In genomic region chr2:153593186-153593585, GRCm38 (mm10) we compare ENCODE assay signal across 9 mouse cellular contexts. TPM values are rescaled to one million over a fixed set of nuclear protein-coding genes. Genes with fewer than 3 reads are reported as not detected.
DNase-seq lines count a peak whose midpoint lies in the region; ATAC-seq and TF ChIP-seq lines count a peak whose summit lies in the region.
"Had no signal": no experiment of that assay in that cellular context is flagged by ENCODE, and none has a peak within 500 bp of the region (broad histone marks: within the 10 kb centered on the region; RNA-seq: fewer than 3 reads in every experiment).

No protein-coding gene starts in this region.

- no peak overlapping the region for H3K4me3 ChIP-seq in heart, embryonic 16.5 days (ENCODE audit: low read length)
- peak overlapping the region; percentile 24 to 34; a peak in 3 of 4 replicates for H3K4me3 ChIP-seq in ES-E14 (ENCODE audit: insufficient read depth in 1 of 2, low read depth in 1 of 2, low read length in 2 of 2, poor library complexity in 1 of 2, severe bottlenecking in 1 of 2)
- H3K4me3 ChIP-seq in forebrain, embryonic 14.5 days (ENCODE audit: low read depth, low read length) = no peak overlapping the region

- no peaks in the 10 kb centered on the region for H3K9me3 ChIP-seq in heart, embryonic 16.5 days (replicated peaks; ENCODE audit: control insufficient read depth, low read length)
- no peaks in the 10 kb centered on the region for H3K9me3 ChIP-seq in ES-E14 (ENCODE audit: control insufficient read depth, insufficient read depth, low read depth, low read length)
- H3K9me3 ChIP-seq in forebrain, embryonic 14.5 days (replicated peaks; ENCODE audit: control insufficient read depth, low read length) = no peaks in the 10 kb centered on the region

- 39% methylated on average over 9 of the region's 9 CpGs for WGBS in heart, embryonic 16.5 days
- 24% methylated on average over 9 of the region's 9 CpGs for WGBS in forebrain, embryonic 14.5 days

- in situ Hi-C loops in ES-E14 (cut with MboI; ENCODE audit: low sequenced_read_pairs in 2 of 2, unreplicated experiment in 2 of 2) = loop anchor here in 1 of 2 experiments (25.0 kb wide), 1 partner anchor 106 kb away; the partner anchor contains the start of gene 4930404H24Rik

- ATAC-seq in heart, embryonic 16.5 days (replicated peaks; ENCODE audit: extremely low read depth, insufficient read depth, low FRiP score) = no peak
- ATAC-seq in forebrain, embryonic 14.5 days = peak; percentile 92

- no peaks in the 10 kb centered on the region for H3K36me3 ChIP-seq in heart, embryonic 16.5 days (ENCODE audit: control insufficient read depth, insufficient read depth)
- no peaks in the 10 kb centered on the region for H3K36me3 ChIP-seq in ES-E14 (ENCODE audit: control insufficient read depth, insufficient read depth, low read length, poor library complexity, severe bottlenecking)
- no peaks in the 10 kb centered on the region for H3K36me3 ChIP-seq in forebrain, embryonic 14.5 days (ENCODE audit: control insufficient read depth, insufficient read depth, low read length)

- H3K27ac ChIP-seq in heart, embryonic 16.5 days (ENCODE audit: low read length) = peak overlapping the region; percentile 40
- H3K27ac ChIP-seq in ES-E14 (ENCODE audit: insufficient read depth, low read depth, low read length, poor library complexity, severe bottlenecking) = no peak overlapping the region
- H3K27ac ChIP-seq in forebrain, embryonic 14.5 days (ENCODE audit: low read depth, low read length) = peak overlapping the region; percentile 66

- 0 out of 2 replicates have a peak overlapping the region, but pooled peaks have one; percentile 21 for H3K9ac ChIP-seq in heart, embryonic 16.5 days (ENCODE audit: low read length)
- H3K9ac ChIP-seq in ES-E14 (ENCODE audit: insufficient read depth, low read depth, low read length, poor library complexity, severe bottlenecking) = peak overlapping the region; percentile 3; the same call in 1 of the 2 replicates
- H3K9ac ChIP-seq in forebrain, embryonic 14.5 days (ENCODE audit: low read length) = no peak overlapping the region

- no peaks in the 10 kb centered on the region for H3K27me3 ChIP-seq in heart, embryonic 16.5 days (ENCODE audit: control insufficient read depth, insufficient read depth, low read length)
- H3K27me3 ChIP-seq in forebrain, embryonic 14.5 days (replicated peaks; ENCODE audit: control insufficient read depth, insufficient read depth, low read length) = no peaks in the 10 kb centered on the region

- H3K4me2 ChIP-seq in heart, embryonic 16.5 days (ENCODE audit: low read depth, low read length) = no peak overlapping the region
- no peak overlapping the region for H3K4me2 ChIP-seq in forebrain, embryonic 14.5 days (ENCODE audit: low read length)

- peaks cover 7% of the 10 kb centered on the region; the same call in 1 of the 2 replicates for H3K4me1 ChIP-seq in heart, embryonic 16.5 days (ENCODE audit: control insufficient read depth, insufficient read depth, low read length)
- H3K4me1 ChIP-seq in ES-E14 (ENCODE audit: control insufficient read depth in 2 of 2, insufficient read depth in 2 of 2, low read length in 2 of 2, poor library complexity in 1 of 2) = peaks cover 15 to 31% of the 10 kb centered on the region in 2 experiments
- peaks cover 6% of the 10 kb centered on the region; the same call in 1 of the 2 replicates for H3K4me1 ChIP-seq in forebrain, embryonic 14.5 days (ENCODE audit: control insufficient read depth, insufficient read depth, low read length)

- DNase-seq in heart, adult 9 months (ENCODE audit: low spot score in 2 of 2) = no peak
- DNase-seq in ES-E14 (ENCODE audit: low read depth, low spot score) = no peak
- peak; percentile 83 for DNase-seq in forebrain, embryonic 14.5 days (ENCODE audit: low spot score)
- DNase-seq in layer of hippocampus, postnatal 36 days = peak; percentile 20 to 33
- no peak for DNase-seq in lung, postnatal 25 days (ENCODE audit: low spot score)
- DNase-seq in left cerebral cortex, adult 18-20 months (ENCODE audit: low spot score in 2 of 2) = no peak
- no peak for DNase-seq in frontal cortex, postnatal 25 days (ENCODE audit: low spot score in 2 of 2)
- DNase-seq: adrenal gland, adult 8-10 months had no signal

TF ChIP-seq in ES-E14, 5 proteins besides CTCF, POLR2A, EP300 and RAD21:
- TF ChIP-seq MAFK (IDR thresholded peaks at IDR 0.05; ENCODE audit: insufficient read depth, low read depth, low read length) (no peak), ZNF384 (IDR thresholded peaks at IDR 0.05; ENCODE audit: low read depth, low read length) (no peak), HCFC1 (IDR thresholded peaks at IDR 0.05; ENCODE audit: borderline replicate concordance, insufficient read depth, low read length) (no peak), CHD2 (IDR thresholded peaks at IDR 0.05; ENCODE audit: low read depth, low read length) (no peak), ZC3H11A (IDR thresholded peaks at IDR 0.05; ENCODE audit: borderline replicate concordance, low read depth, low read length) (no peak)

RNA-seq across cellular contexts. Expression of gene Commd7, which starts 39.4 kb away (rescaled TPM):
- 57.3 and 58.5 TPM in 2 replicates for polyA plus RNA-seq in heart, embryonic 16.5 days (2015; fragmentation: Nextera tagmentation; extraction: Ambion mirVana)
- 9.1 and 12.7 TPM in 2 replicates for total RNA-seq in ES-E14 (2012; rRNA removed)
- polyA plus RNA-seq in forebrain, embryonic 14.5 days (2014; fragmentation: Nextera tagmentation; extraction: Ambion mirVana) = 86.9 and 95.9 TPM in 2 replicates
- 10 to 100 TPM; 30.5 to 32.9 TPM for total RNA-seq in layer of hippocampus, postnatal 36 days (2021)
- total RNA-seq in left cerebral cortex, adult 18-20 months (2021) = 10 to 100 TPM; 28.7 to 30.3 TPM

RNA-seq across cellular contexts. Expression of gene Dnmt3b, which starts 56.1 kb away (rescaled TPM):
- polyA plus RNA-seq in heart, embryonic 16.5 days (2015; fragmentation: Nextera tagmentation; extraction: Ambion mirVana) = 7.5 and 8.1 TPM in 2 replicates
- total RNA-seq in ES-E14 (2012; rRNA removed) = 136 and 183 TPM in 2 replicates
- 3.2 and 3.5 TPM in 2 replicates for polyA plus RNA-seq in forebrain, embryonic 14.5 days (2014; fragmentation: Nextera tagmentation; extraction: Ambion mirVana)
- total RNA-seq in layer of hippocampus, postnatal 36 days (2021) = 1 to 10 TPM; 1.3 to 1.6 TPM
- under 1 TPM; 0.47 to 0.58 TPM for total RNA-seq in left cerebral cortex, adult 18-20 months (2021)

Comparison
In these comparisons a context has a peak if more than half of its experiments do, and no peak if none do; other contexts are left out.
1. H3K4me3 ChIP-seq: peak in ES-E14 (2 of 2); none in heart, embryonic 16.5 days (single experiment) and forebrain, embryonic 14.5 days (single experiment).
2. DNase-seq: peak in forebrain, embryonic 14.5 days (single experiment) and layer of hippocampus, postnatal 36 days (2 of 2); none in heart, adult 9 months (0 of 2), ES-E14 (single experiment), lung, postnatal 25 days (single experiment), left cerebral cortex, adult 18-20 months (0 of 2) and frontal cortex, postnatal 25 days (0 of 2).
3. RNA of gene Dnmt3b, which starts 56.1 kb away (total RNA-seq): 136 to 183 TPM in ES-E14; 1.3 to 1.6 TPM in layer of hippocampus, postnatal 36 days and 0.47 to 0.58 TPM in left cerebral cortex, adult 18-20 months; every median in the first group is over 10 times any median in the second.